Mouse (Mus musculus) C2C12 (cell line): ENCODE results near the gene Gp9. TPM values are rescaled to one million over a fixed set of nuclear protein-coding genes. Genes with fewer than 3 reads are reported as not detected.

Experiments
- H3K27me3 ChIP-seq: one replicate; pipeline ENCODE4 v1.6.1; 2011; ENCODE audit not compliant: control insufficient read depth, insufficient read depth, insufficient read length
- H3K36me3 ChIP-seq: one replicate; pipeline ENCODE4 v1.6.1; 2011; ENCODE audit not compliant: control insufficient read depth, insufficient read depth
- H3K4me3 ChIP-seq: one replicate; pipeline ENCODE4 v1.5.1; 2011; ENCODE audit warnings: mild to moderate bottlenecking, control low read depth; ENCODE audit not compliant: poor library complexity, insufficient read depth, severe bottlenecking
- H3K79me2 ChIP-seq: one replicate; pipeline ENCODE4 v1.6.1; 2011; ENCODE audit not compliant: control insufficient read depth, insufficient read depth
- H3K79me3 ChIP-seq: one replicate; pipeline ENCODE4 v1.6.1; 2011; ENCODE audit warnings: low read depth, control low read depth
- H3ac ChIP-seq: one replicate; pipeline ENCODE3; 2011; ENCODE audit warnings: low read depth; ENCODE audit not compliant: control insufficient read depth, insufficient read length
- CEBPB ChIP-seq: IDR thresholded peaks from one replicate; pipeline ENCODE4 v1.6.1; 2011; ENCODE audit warnings: low read depth, mild to moderate bottlenecking, control low read depth, moderate library complexity
- CTCF ChIP-seq: IDR thresholded peaks from one replicate; pipeline ENCODE4 v1.5.1; 2011; ENCODE audit not compliant: control insufficient read depth, insufficient read depth, insufficient read length
- FOSL1 ChIP-seq: IDR thresholded peaks from one replicate; pipeline ENCODE4 v1.8.0; 2011; ENCODE audit warnings: mild to moderate bottlenecking, low read length; ENCODE audit not compliant: poor library complexity, insufficient read depth, severe bottlenecking
- MAX ChIP-seq: IDR thresholded peaks from one replicate; pipeline ENCODE4 v1.6.1; 2011; ENCODE audit warnings: mild to moderate bottlenecking, control low read depth
- MYOD1 ChIP-seq: IDR thresholded peaks from one replicate; pipeline ENCODE4 v1.6.1; 2011; ENCODE audit warnings: low read depth; ENCODE audit not compliant: control insufficient read depth, insufficient read length
- MYOG ChIP-seq: IDR thresholded peaks from one replicate; pipeline ENCODE4 v1.6.1; 2011; ENCODE audit not compliant: control insufficient read depth, insufficient read length; ENCODE audit errors: extremely low read depth
- USF1 ChIP-seq: IDR thresholded peaks from one replicate; pipeline ENCODE4 v1.6.1; 2011; ENCODE audit warnings: low read depth, mild to moderate bottlenecking, control low read depth, moderate library complexity
- polyA plus RNA-seq: library from polyadenylated mRNA; unstranded; fragments of >200 nt; fragmentation: generic; extraction: Trizol; gene quantifications from one replicate; pipeline ENCODE4 v1.2.1, GENCODE M21; 2012; ENCODE audit warnings: missing spikeins

The Gp9 gene
- polyA plus RNA-seq, 1 experiment, result not detected

DNA sequence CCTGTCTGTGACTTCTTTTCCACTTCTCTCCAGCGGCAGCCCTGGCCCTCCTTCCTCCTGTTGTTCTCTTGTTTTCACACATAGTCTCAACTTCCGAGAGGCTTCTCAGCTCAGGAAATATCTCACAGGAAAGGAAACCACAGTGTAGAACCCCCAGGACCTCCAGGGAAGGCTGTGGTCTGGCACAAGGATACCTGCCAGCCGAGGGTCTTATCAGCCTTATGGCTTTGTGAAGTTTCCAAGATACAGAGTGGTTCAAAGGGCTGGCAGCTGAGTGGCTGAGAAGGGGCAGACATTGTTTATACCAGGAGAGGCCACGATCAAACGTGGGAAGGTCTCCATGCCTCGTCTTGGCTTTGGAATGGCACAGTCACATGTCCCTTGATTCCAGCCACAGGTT is 38.0 kb upstream of the Gp9 start:
- no peaks in the 10 kb centered on the region for H3K36me3 ChIP-seq
- H3K79me2 ChIP-seq, result no peaks in the 10 kb centered on the region
- H3K27me3 ChIP-seq, result no peaks in the 10 kb centered on the region
- H3K4me3 ChIP-seq, result no peak overlapping the region
- TF ChIP-seq USF1, result no peak
- no peak for TF ChIP-seq CTCF
- TF ChIP-seq MYOG, result no peak
- no peak for TF ChIP-seq MAX
- TF ChIP-seq FOSL1, result no peak
- TF ChIP-seq MYOD1, result no peak
- no peak for TF ChIP-seq CEBPB
- no peak overlapping the region for H3ac ChIP-seq
- H3K79me3 ChIP-seq, result no peaks in the 10 kb centered on the region

- no peak overlapping the region for H3ac ChIP-seq
- H3K27me3 ChIP-seq, result no peaks in the 10 kb centered on the region
- no peaks in the 10 kb centered on the region for H3K79me2 ChIP-seq
- no peaks in the 10 kb centered on the region for H3K79me3 ChIP-seq
- H3K4me3 ChIP-seq, result no peak overlapping the region
- H3K36me3 ChIP-seq, result no peaks in the 10 kb centered on the region
- TF ChIP-seq MAX (no peak), MYOG (no peak), CTCF (no peak), CEBPB (no peak), FOSL1 (no peak), USF1 (no peak), MYOD1 (no peak)
Measured at GRCm38 (mm10) chr6:87740496-87740895, 37.4 kb upstream of the Gp9 start.

DNA sequence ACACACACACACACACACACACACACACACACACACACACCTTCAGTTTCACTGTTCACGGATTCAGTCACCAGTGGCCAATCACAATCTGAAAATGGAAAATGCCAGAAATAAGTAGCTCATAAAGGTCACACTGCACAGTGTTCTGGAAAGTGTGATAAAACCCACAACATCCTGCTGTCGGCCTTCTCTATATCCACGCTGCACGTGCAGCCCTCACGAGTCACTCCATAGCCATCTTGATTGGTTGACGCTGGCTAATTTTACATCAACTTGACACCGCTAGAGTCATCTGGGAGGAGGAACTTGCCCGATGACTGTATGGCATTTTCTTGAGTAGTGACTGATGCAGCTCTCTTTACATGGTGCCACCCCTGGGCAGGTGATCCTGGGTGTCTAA is 35.9 kb upstream of the Gp9 start:
- Histone ChIP-seq H3K36me3 (no peaks in the 10 kb centered on the region), H3K4me3 (no peak overlapping the region), H3K79me3 (no peaks in the 10 kb centered on the region), H3ac (no peak overlapping the region), H3K79me2 (no peaks in the 10 kb centered on the region), H3K27me3 (no peaks in the 10 kb centered on the region)
- TF ChIP-seq USF1 (no peak), CTCF (no peak), MYOD1 (no peak), MAX (no peak), CEBPB (no peak), MYOG (no peak), FOSL1 (no peak)

GRCm38 (mm10) chr6:87742804-87743203 is 35.1 kb upstream of the Gp9 start:
- no peaks in the 10 kb centered on the region for H3K36me3 ChIP-seq
- H3K79me3 ChIP-seq, result no peaks in the 10 kb centered on the region
- H3K27me3 ChIP-seq, result no peaks in the 10 kb centered on the region
- no peaks in the 10 kb centered on the region for H3K79me2 ChIP-seq
- TF ChIP-seq MAX (no peak), USF1 (no peak), MYOG (no peak), FOSL1 (no peak), MYOD1 (no peak), CEBPB (no peak), CTCF (no peak)
- no peak overlapping the region for H3ac ChIP-seq
- H3K4me3 ChIP-seq, result no peak overlapping the region

- H3ac ChIP-seq, result no peak overlapping the region
- TF ChIP-seq MYOD1, result no peak
- no peak for TF ChIP-seq MYOG
- no peak for TF ChIP-seq CEBPB
- no peak for TF ChIP-seq MAX
- no peak for TF ChIP-seq FOSL1
- no peak for TF ChIP-seq CTCF
- no peak for TF ChIP-seq USF1
- no peak overlapping the region for H3K4me3 ChIP-seq
- H3K79me3 ChIP-seq, result no peaks in the 10 kb centered on the region
- H3K36me3 ChIP-seq, result no peaks in the 10 kb centered on the region
- H3K79me2 ChIP-seq, result no peaks in the 10 kb centered on the region
- no peaks in the 10 kb centered on the region for H3K27me3 ChIP-seq
Measured at GRCm38 (mm10) chr6:87743281-87743680, 34.6 kb upstream of the Gp9 start.

- Histone ChIP-seq H3K4me3 (no peak overlapping the region), H3K36me3 (no peaks in the 10 kb centered on the region), H3K79me3 (no peaks in the 10 kb centered on the region), H3K27me3 (no peaks in the 10 kb centered on the region), H3K79me2 (no peaks in the 10 kb centered on the region), H3ac (no peak overlapping the region)
- no peak for TF ChIP-seq CTCF
- TF ChIP-seq MAX, result no peak
- TF ChIP-seq USF1, result no peak
- no peak for TF ChIP-seq CEBPB
- TF ChIP-seq MYOG, result no peak
- no peak for TF ChIP-seq MYOD1
- no peak for TF ChIP-seq FOSL1
Measured at GRCm38 (mm10) chr6:87744632-87745031, 33.2 kb upstream of the Gp9 start.
